Mouse (Mus musculus): ENCODE results near the gene Mtmr3.

The Mtmr3 gene

DNA sequence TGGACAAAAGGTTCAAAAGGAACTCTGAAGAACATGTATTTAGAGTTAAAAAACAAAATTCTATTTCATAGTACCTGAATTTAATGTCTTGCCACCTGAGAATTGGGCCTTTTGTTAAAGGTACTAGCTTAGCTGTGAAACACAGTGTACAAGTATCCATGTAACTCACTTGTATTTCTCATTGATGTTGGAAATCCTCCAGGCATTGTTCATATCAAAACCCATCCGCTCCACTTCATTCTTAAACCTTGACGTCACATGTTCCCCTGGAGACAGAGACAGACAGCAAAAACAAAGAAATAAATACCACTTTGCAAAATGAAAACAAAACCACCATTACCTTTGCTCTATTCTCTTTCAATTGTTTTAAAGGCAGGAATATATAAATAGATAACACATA, 87.2 kb downstream of the Mtmr3 start:
- DNase-seq = no peak

DNA sequence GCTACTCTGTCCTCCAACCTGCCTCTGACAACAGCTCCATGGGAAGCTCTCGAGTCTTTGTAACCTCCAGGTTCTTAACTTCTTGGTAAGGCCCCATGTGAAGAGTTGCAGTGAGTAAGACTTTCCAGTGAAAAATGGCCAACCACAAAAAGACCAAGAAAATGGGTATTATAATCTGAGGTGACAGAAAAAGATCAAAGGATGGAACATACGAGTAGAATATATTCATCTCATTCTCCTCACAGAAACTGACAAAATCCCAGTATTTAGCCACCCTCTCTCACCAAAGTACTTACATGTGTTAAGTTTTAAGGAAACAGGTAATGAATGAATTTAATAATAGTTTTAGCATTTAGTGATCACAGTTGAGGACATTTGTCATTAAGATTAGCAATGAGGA, 88.2 kb downstream of the Mtmr3 start:
- DNase-seq = no peak

DNA sequence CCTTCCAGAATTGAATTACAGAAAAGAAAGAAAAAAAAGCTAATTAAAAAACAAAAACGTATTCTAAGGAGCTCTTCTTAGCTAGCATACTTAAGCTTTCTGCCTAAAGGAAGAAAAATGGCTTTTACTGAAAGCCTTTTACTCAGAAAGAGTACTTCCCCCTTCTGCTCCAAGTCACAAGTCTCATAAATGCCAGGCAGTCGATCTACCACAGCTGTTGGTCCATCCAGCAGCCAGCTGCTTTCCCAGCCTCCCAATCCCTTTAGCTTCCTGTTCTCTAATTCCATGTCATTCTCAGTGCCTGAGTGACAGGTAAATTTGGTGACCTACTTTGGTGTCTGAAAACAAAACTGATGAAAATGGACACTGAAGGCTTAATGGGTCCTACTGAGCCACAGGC, 92.5 kb downstream of the Mtmr3 start:
- no peak for DNase-seq

DNA sequence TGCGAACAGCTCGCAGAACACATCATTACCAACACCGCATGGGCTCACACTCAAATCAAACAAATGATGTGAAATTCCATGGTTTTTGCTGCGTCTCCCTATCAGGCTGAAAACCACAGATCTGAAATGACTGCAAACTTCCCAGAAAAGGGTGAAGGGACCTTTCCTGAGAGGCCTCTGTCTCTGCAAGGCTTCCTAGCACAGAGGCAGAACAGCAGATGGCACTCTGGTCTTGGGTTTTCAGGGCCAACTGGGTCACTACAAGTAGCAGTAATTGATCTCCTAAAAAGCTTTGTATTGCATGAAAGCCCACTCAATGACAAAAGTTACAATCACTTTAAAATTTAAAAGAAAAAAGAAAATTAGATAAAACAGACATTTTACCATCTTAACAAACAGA, 93.8 kb downstream of the Mtmr3 start:
- DNase-seq = no peak

DNA sequence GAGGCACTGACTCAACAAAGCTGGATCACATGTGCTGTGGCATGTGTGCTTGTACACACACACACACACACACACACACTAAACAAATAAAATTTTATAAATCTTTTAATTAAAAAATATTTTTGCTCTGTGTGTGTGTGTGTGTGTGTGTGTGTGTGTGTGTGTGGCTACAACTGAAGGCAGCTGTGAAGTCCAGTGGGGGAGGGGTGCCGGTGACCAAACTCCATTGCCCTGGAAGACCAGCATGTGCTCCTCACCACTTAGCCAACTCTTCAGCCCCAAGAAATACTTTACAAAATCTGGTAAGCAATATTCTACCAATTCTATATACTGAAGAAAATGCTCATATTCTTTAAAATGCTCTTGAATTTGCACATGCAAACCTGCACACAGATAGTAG, 94.4 kb downstream of the Mtmr3 start:
- DNase-seq = no peak

DNA sequence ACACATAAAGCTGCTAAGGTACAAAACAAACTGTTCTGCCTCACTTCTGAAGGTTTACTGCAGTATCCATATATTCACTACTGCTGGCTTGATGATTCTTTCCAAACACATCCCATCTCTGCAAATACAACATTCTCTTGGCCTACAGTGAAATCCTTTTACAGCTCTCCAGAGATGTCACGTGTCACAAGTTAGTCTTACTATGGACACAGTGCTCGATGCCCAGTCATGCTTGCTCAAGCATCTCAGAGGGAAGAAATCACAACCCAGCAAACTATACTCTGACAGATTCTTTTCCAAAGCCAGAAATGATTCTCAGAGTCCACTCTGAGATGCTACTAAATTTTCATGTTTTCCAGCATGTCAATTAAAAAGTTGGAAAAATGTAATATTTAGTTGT, 95.2 kb downstream of the Mtmr3 start:
- no peak for DNase-seq

DNA sequence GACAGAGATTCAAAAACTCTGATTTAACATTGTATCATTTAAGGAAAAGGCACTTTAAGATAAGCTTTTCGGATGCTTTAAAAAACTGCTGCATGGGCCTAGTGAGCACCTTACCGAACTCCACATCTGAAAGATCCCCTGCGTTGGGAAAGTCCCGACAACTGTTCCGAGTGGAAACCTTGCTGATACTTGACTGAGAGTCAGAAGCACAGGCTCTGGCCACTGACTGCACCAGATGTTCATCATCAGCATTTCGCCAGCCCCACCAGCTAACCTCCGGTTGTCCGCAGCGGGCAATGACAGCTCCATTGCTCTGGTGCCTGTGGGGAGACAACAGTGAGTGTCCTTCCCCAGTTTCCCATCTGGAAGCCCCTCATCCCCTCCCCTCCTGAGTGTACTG, 95.9 kb downstream of the Mtmr3 start:
- DNase-seq = no peak

DNA sequence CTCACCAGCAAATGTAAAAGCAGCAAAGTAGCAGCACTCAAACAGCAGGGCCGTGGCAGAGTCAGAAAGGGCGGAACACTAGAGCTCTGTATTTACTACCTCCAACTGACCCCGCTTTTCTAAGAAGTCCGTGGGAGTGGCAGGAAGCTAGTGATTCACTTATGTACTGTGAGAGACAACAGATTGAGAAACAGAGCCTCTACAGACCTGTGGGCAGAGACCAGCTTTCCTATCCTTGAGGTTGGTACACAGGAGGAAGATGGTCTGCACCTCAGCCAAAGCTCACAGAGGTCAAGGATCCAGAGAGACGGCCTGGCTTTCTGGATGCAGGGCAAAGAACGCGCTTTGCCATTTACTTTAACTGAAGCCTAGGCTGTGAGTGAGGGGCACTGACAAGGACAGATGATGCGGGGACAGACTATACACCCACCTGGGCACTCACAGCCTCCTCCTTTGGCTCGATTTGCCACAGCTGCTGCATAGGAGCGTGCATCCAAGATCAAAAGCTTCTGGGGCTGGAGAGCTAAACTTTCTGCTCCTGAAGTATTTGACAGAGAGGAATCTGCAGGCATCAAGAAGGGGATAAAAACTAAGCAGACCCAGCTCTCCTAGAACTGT, 97.1 kb downstream of the Mtmr3 start:
- no peak for DNase-seq

DNA sequence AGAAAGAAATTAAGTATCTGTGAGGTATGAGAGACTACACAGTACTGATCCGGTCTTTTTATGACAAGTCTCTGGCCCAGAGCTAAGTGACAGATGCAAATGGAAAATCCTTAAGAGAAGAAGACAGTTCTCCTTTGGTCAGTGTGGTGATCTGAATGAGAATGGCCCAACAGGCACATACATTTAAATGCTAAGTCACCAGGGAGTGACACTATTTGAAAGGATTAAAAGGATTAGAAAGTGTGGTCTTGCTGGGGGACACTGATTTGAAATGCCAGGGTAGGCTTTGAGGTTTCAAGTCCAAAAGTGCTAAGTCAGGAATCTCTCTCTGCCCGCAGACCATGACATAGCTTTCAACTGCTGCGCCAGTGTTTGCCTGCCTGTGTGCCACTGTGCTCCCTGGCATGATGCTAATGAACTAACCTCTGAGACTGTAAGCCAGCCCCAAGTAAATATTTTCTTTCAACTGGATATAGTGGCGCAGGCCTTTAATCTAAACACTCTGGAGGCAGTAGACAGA, 99.6 kb downstream of the Mtmr3 start:
- DNase-seq = no peak

DNA sequence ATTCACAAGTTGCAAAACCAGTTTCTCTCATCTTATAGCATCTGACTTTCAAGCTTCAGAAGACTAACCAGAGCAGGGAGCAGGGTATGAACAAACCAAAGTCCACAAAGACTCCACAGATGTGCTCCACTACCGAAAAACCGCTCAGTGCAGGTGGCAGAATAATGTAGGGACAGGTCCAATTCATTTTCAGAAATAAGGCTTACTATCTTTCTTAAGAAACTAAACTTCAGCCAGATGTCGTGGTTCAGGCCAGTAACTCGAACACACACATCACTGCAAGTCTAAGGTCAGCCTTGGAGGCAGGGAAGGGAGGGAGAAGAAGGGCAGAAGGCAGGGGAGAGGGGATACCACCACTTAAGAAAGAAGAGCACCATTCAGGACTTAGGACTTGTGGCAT, 105.5 kb downstream of the Mtmr3 start:
- DNase-seq = no peak

DNA sequence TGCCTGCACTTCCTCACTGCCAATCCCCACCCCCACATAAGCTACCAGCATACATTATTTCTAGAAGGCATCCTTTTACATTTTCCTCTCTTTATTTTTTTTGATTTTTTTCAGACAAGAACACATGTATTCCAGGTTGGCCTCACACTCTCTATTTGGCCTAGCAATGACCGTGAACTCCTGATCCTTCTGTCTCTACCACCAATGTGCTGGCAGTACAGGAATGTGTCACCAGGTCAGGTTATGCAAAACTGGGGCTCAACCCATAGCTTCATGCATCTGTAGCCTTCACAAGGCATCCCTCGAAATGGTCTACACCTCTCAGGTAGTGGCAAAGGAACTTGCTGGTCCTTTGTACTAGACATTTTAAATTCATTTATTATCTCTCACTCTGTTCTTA, 105.9 kb downstream of the Mtmr3 start:
- no peak for DNase-seq

DNA sequence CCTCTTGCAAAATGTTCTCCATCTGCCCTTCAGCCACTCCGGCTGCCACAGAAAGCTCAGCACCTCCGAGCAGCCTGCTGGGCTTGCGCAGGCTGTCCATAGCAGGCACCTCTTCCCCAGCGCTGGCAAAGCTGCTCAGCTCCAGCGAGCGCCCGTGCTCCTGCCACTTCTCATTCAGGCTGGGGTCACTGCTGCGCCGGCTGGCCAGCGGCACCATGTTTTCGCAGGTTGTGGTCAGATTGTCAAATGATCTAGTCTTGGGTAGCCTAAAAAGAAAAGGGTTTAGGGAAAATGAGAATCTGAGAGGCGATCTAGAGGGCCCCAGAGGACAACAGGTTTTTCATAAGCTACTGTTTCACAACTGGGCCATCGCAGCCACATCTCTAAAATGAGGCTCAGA, 106.3 kb downstream of the Mtmr3 start:
- DNase-seq = no peak

DNA sequence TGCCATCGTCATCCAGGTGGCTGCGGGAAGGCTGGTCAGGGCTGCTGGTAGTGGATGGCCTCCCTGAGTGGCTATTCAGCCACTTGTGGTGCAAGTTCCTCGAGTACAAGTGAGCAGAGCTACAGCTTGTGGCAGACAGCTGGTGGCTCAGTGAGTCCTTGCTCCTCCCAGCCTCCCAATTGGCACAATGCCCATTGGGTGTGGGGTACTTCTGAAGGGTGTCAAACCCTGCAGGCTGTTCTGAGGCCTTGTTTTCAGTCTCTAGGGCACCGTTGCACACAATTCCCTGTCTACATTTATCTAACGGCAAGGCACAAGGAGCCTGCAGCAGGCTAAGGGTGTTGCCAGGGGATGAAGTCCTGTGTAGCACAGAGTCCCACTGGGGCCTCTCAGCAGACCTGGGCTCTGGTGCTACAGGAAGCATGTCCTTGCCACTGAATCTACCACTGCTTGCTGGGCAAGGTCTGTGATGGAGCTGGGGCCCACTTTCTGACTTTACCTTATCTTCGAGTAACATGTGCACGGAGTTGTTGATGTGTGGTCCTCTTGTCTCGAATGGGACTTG, 107.2 kb downstream of the Mtmr3 start:
- no peak for DNase-seq

DNA sequence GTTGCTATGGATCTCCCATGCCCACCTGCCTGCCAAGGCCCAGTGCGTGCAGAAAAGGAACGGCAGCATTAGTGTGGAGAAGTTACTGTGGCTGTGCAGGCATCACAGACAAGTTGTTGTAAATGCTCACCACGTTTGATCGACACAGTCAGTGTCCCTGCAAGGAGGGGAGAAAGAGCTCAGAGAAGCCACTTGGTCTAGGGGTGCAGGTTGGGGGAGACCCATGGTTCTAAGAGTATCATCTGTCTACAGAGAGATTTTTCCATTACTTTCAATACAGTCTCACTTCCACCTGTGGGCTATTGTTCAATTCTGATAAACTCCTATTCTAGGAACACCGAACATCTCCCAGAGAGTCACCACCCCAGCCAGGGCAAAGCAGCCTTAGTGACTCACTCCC, 110.1 kb downstream of the Mtmr3 start:
- no peak for DNase-seq

DNA sequence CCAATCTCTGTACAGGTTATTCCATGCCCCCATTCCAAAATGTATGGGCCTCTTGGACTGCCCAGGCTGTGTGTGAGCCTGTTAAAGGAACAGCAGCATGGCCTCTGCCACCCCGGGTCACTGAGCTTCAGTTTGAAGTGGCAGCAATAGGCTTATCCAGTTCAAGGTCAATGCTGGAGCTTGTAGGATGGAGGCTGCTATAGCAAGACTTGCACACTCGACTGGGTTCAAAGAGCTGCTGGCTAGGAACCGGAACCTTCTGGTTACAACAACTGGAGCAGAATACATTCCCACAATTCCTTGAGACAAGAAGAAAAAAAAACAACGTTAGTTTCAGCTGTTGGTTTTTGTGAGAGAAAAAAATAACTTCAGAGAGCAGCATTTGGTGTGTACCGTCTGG, 112.0 kb downstream of the Mtmr3 start:
- DNase-seq = no peak

DNA sequence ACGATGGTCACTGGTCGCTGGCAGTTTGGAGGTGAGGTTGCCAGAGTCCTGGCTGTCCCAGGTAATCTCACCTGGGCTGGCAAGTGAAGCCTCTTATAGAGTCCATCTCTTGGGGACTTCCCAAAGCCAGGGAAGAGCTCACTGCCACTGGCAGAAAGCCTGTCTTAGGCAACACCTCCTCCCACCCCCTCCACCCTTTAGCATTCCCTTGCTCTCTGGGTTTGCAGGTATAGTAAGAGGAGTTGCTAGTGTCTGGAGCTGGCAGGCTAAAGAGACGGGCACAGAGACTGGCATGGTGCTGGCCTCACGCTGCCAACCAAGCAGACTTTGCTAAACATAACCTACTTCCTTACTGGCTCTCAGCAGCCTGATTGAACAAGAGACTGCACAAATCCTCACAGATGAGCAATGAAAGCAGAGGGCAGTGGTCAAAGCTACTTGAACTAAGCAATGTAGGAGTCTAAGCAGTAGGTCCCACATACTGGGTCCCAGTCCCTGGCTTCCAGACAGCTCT, 118.4 kb downstream of the Mtmr3 start:
- no peak for DNase-seq

DNA sequence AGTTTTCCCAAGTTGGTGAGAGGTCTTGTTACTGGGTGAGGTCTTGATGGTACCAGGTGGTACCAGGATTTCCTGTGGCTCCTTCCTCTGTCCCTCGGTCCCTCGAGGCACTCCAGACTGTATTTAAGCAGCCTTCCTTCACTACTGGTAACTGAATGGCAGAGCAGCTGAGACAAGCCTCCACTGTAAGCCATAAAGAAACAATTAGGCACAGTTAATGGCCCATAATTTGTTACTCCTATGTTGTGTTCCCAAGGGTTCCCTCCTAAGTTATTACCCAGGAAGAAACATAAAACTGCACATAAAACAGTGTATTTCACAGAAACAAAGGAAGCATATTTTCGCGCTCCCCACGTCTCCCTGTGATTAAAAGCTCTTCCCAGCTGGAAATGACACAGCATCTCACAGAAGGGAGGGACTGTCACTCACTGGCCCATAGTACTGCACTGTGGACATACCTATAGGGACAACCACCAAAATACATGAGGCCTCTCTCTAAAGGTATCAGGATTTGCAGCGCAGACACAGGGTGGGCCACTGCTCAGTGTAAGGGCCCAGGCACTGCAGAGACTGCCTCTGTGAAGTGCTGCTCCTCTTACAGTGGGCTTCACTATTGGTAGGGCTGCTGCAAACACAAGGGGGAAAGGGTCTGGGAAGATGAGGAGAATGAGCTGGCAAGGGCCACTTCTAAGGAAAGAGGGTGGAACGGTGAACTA, 122.0 kb downstream of the Mtmr3 start:
- no peak for DNase-seq

DNA sequence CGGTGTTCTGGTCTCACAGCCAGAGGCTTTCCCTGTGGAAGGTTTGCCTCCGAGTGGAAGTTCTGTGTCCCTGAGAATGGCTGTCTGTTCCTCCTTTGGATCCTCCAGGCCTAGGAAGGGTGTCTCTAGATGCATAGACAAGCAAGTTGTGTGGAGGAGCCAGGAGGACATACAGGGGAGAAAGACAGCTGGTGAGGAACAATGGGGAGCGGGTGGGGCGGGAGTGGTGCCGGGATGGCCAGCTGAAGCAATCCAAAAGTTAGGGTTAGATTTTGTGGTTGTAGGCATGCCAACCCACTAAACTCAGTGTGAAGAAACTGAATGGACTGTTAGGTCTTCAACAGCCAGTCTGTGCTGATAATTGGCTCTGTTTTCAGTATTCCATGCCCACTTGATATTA, 122.9 kb downstream of the Mtmr3 start:
- no peak for DNase-seq

DNA sequence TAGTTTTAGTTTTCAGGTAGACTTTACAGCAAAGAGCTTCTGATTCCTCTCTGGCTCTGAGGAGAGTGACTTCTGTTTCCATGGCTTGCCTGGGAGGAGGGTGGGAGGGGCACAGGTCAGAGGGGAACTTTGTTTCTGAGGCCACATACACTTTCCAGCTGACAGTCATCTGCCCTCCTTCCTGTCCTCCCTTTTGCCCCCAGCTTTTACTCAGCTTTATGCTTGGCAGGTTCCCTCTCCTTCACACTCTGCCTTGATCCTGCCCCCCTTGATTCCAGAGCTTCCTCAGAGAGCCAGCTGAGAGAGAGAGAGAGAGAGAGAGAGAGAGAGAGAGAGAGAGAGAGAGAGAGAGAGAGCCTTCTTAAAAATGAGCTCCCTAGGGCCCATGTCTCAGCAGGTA, 123.4 kb downstream of the Mtmr3 start:
- DNase-seq = no peak

DNA sequence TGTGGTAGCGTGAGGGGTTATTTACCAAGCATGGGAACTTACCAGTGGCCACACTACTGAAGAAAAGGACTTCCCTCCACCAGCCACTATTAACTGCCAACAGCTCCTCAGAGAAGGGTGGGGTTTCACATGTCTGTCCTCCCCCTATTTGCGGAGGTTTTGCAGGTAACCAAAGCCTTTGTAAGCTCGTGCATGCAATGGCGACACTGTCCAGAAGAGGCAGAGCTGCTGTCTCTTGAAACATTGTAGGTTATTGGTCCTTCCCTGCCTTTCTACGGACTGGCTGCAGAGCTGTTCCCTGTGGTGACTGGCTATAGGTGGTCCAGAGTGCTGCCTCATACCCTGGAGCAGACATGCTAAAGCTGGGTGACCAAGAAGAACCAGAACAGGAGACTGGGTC, 125.6 kb downstream of the Mtmr3 start:
- no peak for DNase-seq

DNA sequence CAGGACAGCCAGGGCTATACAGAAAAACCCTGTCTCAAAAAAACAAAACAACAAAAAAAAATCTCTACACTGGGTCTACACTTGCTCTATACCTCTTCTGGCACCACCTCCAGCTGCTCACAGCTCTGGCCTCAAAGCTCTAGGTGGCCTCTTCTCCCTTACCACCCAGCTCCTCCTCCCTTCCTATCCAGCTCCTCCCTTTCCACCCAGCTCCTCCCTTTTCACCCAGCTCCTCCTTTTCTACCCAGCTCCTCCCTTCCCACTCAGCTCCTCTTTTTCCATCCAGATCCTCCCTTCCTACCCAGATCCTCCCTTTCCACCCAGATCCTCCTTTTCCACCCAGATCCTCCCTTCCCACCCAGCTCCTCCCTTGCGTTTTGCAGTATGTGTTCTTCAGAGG, 127.2 kb downstream of the Mtmr3 start:
- no peak for DNase-seq

DNA sequence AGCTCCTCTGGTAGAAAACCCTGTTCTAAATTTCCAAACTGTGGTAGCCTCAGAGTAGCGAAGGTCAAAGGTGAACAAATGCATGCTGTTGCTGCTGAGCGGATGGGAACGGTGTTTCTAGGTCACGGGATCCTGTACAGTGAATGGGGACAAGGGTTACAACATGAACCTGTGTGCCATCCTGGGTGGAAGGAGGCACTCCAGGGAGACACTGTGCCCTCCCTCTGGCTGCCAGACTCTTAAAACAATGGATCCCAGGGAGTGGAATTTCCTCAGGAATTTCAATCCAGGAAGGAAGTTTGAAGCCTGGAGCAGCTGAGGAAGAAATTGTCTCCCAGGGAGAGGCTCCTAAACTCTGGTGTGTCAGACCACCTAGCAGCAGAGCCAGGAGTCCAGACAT, 128.5 kb downstream of the Mtmr3 start:
- DNase-seq = no peak

DNA sequence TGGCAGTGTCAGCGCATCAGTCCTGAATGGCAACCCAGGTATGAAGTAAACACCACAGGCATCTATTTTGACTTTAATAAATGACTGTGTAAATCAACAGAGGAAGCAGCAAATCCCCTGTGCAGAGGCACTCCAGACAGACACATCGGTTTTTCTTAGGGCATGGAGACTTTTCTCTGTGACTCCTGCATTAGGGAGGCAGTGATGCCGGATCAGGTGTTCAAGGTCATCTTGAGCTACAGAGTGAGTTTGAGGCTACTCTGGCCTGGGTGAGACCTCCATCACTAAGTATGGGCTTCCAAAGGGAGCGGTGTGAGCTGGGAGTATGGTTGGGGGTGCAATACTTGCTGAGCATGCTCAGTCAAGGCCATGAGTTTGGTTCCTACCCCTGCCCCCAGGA, 130.0 kb downstream of the Mtmr3 start:
- no peak for DNase-seq

DNA sequence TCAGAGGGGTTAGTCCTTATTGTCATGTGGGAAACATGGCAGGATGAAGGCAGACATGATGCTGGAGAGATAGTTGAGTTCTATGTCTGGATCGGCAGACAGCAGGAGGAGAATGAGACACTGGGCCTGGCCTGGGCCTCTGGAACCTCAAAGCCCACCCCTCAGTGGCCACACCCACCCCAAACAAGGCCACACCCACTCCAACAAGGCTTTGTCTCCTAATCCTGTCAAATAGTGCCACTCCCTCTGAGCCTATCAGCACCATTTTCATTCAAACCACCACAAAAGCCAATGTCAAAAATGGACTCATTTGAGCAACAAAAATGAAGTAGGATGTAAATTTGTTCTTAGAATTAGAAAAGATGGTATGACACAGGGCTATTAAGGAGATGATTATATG, 130.5 kb downstream of the Mtmr3 start:
- no peak for DNase-seq
